In genomic region chr17:28217721-28218649, GRCm38 (mm10) we compare ENCODE assay signal across 8 mouse cellular contexts. TPM values are rescaled to one million over a fixed set of nuclear protein-coding genes. Genes with fewer than 3 reads are reported as not detected.
A peak's percentile ranks its signal among the peaks of the same experiment; 100 is the strongest.
DNase-seq lines count a peak whose midpoint lies in the region; ATAC-seq lines count a peak whose summit lies in the region.

No protein-coding gene starts in this region.

- H3K4me1 ChIP-seq in midbrain, embryonic 10.5 days = peaks cover 16% of the 10 kb centered on the region
- H3K4me1 ChIP-seq in midbrain, embryonic 15.5 days = peaks cover 2% of the 10 kb centered on the region
- H3K4me1 ChIP-seq in embryonic facial prominence, embryonic 14.5 days (ENCODE audit: control insufficient read depth, insufficient read depth, low read length) = peaks cover 14% of the 10 kb centered on the region
- peaks cover 38% of the 10 kb centered on the region for H3K4me1 ChIP-seq in liver, embryonic 13.5 days (replicated peaks)
- H3K4me1 ChIP-seq in neural tube, embryonic 12.5 days = peaks cover 3% of the 10 kb centered on the region; the same call in 1 of the 2 replicates

- no peak overlapping the region for H3K4me2 ChIP-seq in midbrain, embryonic 15.5 days
- peak overlapping the region; percentile 46 for H3K4me2 ChIP-seq in embryonic facial prominence, embryonic 14.5 days (ENCODE audit: low read depth, low read length)
- H3K4me2 ChIP-seq in liver, embryonic 13.5 days = peak overlapping the region; percentile 47
- peak overlapping the region; percentile 38 for H3K4me2 ChIP-seq in neural tube, embryonic 12.5 days (replicated peaks)

- WGBS in midbrain, embryonic 10.5 days = 28% methylated on average over 23 of the region's 23 CpGs
- WGBS in midbrain, embryonic 15.5 days = 24% methylated on average over 23 of the region's 23 CpGs
- 16% methylated on average over 23 of the region's 23 CpGs for WGBS in embryonic facial prominence, embryonic 14.5 days
- WGBS in liver, embryonic 13.5 days (ENCODE audit: insufficient replicate concordance) = 14% methylated on average over 23 of the region's 23 CpGs
- WGBS in neural tube, embryonic 12.5 days = 23% methylated on average over 23 of the region's 23 CpGs

- H3K4me3 ChIP-seq in midbrain, embryonic 10.5 days = peak overlapping the region; percentile 23; the same call in 1 of the 2 replicates
- H3K4me3 ChIP-seq in midbrain, embryonic 15.5 days = no peak overlapping the region
- no peak overlapping the region for H3K4me3 ChIP-seq in embryonic facial prominence, embryonic 14.5 days (ENCODE audit: low read depth, low read length)
- H3K4me3 ChIP-seq in liver, embryonic 13.5 days (replicated peaks) = peak overlapping the region; percentile 15; the same call in 1 of the 2 replicates
- no peak overlapping the region for H3K4me3 ChIP-seq in neural tube, embryonic 12.5 days

- no peaks in the 10 kb centered on the region for H3K9me3 ChIP-seq in midbrain, embryonic 10.5 days (replicated peaks)
- H3K9me3 ChIP-seq in midbrain, embryonic 15.5 days = no peaks in the 10 kb centered on the region
- no peaks in the 10 kb centered on the region for H3K9me3 ChIP-seq in embryonic facial prominence, embryonic 14.5 days (ENCODE audit: control insufficient read depth, low read length)
- no peaks in the 10 kb centered on the region for H3K9me3 ChIP-seq in liver, embryonic 13.5 days (replicated peaks)
- no peaks in the 10 kb centered on the region for H3K9me3 ChIP-seq in neural tube, embryonic 12.5 days

- H3K27me3 ChIP-seq in midbrain, embryonic 10.5 days (ENCODE audit: low read depth, poor library complexity, severe bottlenecking) = peaks cover 26% of the 10 kb centered on the region
- H3K27me3 ChIP-seq in midbrain, embryonic 15.5 days (replicated peaks) = no peaks in the 10 kb centered on the region
- H3K27me3 ChIP-seq in embryonic facial prominence, embryonic 14.5 days (replicated peaks; ENCODE audit: control insufficient read depth, insufficient read depth, low read length) = no peaks in the 10 kb centered on the region
- no peaks in the 10 kb centered on the region for H3K27me3 ChIP-seq in liver, embryonic 13.5 days
- H3K27me3 ChIP-seq in neural tube, embryonic 12.5 days (replicated peaks) = no peaks in the 10 kb centered on the region

- DNase-seq in midbrain, embryonic 10.5 days (ENCODE audit: low spot score) = peak; percentile 26
- peak; percentile 48 for DNase-seq in embryonic facial prominence, embryonic 14.5 days (ENCODE audit: low spot score)
- DNase-seq in liver, embryonic 13.5 days = no peak
- DNase-seq in right cerebral cortex, postnatal 10 days (ENCODE audit: low spot score in 2 of 2) = no peak
- DNase-seq in adipocyte (ENCODE audit: low spot score) = no peak
- no peak for DNase-seq in frontal cortex, postnatal 25 days (ENCODE audit: low spot score in 2 of 2)

- ATAC-seq in midbrain, embryonic 15.5 days (replicated peaks) = no peak
- peak; percentile 20; the same call in 1 of the 2 replicates for ATAC-seq in embryonic facial prominence, embryonic 14.5 days (ENCODE audit: low read depth)
- 0 out of 2 replicates have a peak, but pooled peaks have one; percentile 28 for ATAC-seq in liver, embryonic 13.5 days (ENCODE audit: low read depth)
- no peak for ATAC-seq in neural tube, embryonic 12.5 days (ENCODE audit: low FRiP score, low read depth)

- H3K36me3 ChIP-seq in midbrain, embryonic 10.5 days = no peaks in the 10 kb centered on the region
- H3K36me3 ChIP-seq in midbrain, embryonic 15.5 days (replicated peaks) = no peaks in the 10 kb centered on the region
- no peaks in the 10 kb centered on the region for H3K36me3 ChIP-seq in embryonic facial prominence, embryonic 14.5 days (ENCODE audit: control insufficient read depth, insufficient read depth, low read length)
- peaks cover 13% of the 10 kb centered on the region; the same call in 1 of the 2 replicates for H3K36me3 ChIP-seq in liver, embryonic 13.5 days
- H3K36me3 ChIP-seq in neural tube, embryonic 12.5 days = no peaks in the 10 kb centered on the region

- H3K27ac ChIP-seq in midbrain, embryonic 10.5 days (replicated peaks) = peak overlapping the region; percentile 35
- H3K27ac ChIP-seq in midbrain, embryonic 15.5 days = no peak overlapping the region
- H3K27ac ChIP-seq in embryonic facial prominence, embryonic 14.5 days (replicated peaks; ENCODE audit: low read depth, low read length) = peak overlapping the region; percentile 78
- peak overlapping the region; percentile 55 for H3K27ac ChIP-seq in liver, embryonic 13.5 days
- no peak overlapping the region for H3K27ac ChIP-seq in neural tube, embryonic 12.5 days

- H3K9ac ChIP-seq in midbrain, embryonic 15.5 days = no peak overlapping the region
- peak overlapping the region; percentile 46 for H3K9ac ChIP-seq in embryonic facial prominence, embryonic 14.5 days (ENCODE audit: low read depth, low read length)
- peak overlapping the region; percentile 33; the same call in 1 of the 2 replicates for H3K9ac ChIP-seq in liver, embryonic 13.5 days
- H3K9ac ChIP-seq in neural tube, embryonic 12.5 days = no peak overlapping the region

RNA-seq across cellular contexts. Expression of gene Def6, which starts 10.4 kb away (rescaled TPM):
- polyA plus RNA-seq in midbrain, embryonic 10.5 days (2016; fragmentation: Nextera tagmentation; extraction: Ambion mirVana) = 3.1 TPM in 2 replicates
- polyA plus RNA-seq in midbrain, embryonic 15.5 days (2015; fragmentation: Nextera tagmentation; extraction: Ambion mirVana) = 5.3 and 7.3 TPM in 2 replicates
- 8.9 and 9.4 TPM in 2 replicates for polyA plus RNA-seq in embryonic facial prominence, embryonic 14.5 days (2014; fragmentation: Nextera tagmentation; extraction: Ambion mirVana)
- 14.6 and 14.8 TPM in 2 replicates for polyA plus RNA-seq in liver, embryonic 13.5 days (2015; fragmentation: Nextera tagmentation; extraction: Ambion mirVana)
- 4.4 and 5.3 TPM in 2 replicates for polyA plus RNA-seq in neural tube, embryonic 12.5 days (2016; fragmentation: Nextera tagmentation; extraction: Ambion mirVana)

RNA-seq across cellular contexts. Expression of gene Ppard, which starts 14.5 kb away (rescaled TPM):
- 1.5 and 1.7 TPM in 2 replicates for polyA plus RNA-seq in midbrain, embryonic 10.5 days (2016; fragmentation: Nextera tagmentation; extraction: Ambion mirVana)
- polyA plus RNA-seq in midbrain, embryonic 15.5 days (2015; fragmentation: Nextera tagmentation; extraction: Ambion mirVana) = 1.8 TPM in 2 replicates
- polyA plus RNA-seq in embryonic facial prominence, embryonic 14.5 days (2014; fragmentation: Nextera tagmentation; extraction: Ambion mirVana) = 2.9 and 3.0 TPM in 2 replicates
- 1.3 and 1.4 TPM in 2 replicates for polyA plus RNA-seq in liver, embryonic 13.5 days (2015; fragmentation: Nextera tagmentation; extraction: Ambion mirVana)
- polyA plus RNA-seq in neural tube, embryonic 12.5 days (2016; fragmentation: Nextera tagmentation; extraction: Ambion mirVana) = 2.2 and 2.3 TPM in 2 replicates

RNA-seq across cellular contexts. Expression of gene Zfp523, which starts 41.1 kb away (rescaled TPM):
- polyA plus RNA-seq in midbrain, embryonic 10.5 days (2016; fragmentation: Nextera tagmentation; extraction: Ambion mirVana) = 32.4 and 38.0 TPM in 2 replicates
- polyA plus RNA-seq in midbrain, embryonic 15.5 days (2015; fragmentation: Nextera tagmentation; extraction: Ambion mirVana) = 53.4 and 55.0 TPM in 2 replicates
- polyA plus RNA-seq in embryonic facial prominence, embryonic 14.5 days (2014; fragmentation: Nextera tagmentation; extraction: Ambion mirVana) = 30.6 and 35.7 TPM in 2 replicates
- polyA plus RNA-seq in liver, embryonic 13.5 days (2015; fragmentation: Nextera tagmentation; extraction: Ambion mirVana) = 5.6 and 5.9 TPM in 2 replicates
- 45.0 and 53.9 TPM in 2 replicates for polyA plus RNA-seq in neural tube, embryonic 12.5 days (2016; fragmentation: Nextera tagmentation; extraction: Ambion mirVana)

Comparison
In these comparisons a context has a peak if more than half of its experiments do, and no peak if none do; other contexts are left out.
1. H3K27ac ChIP-seq: peak in midbrain, embryonic 10.5 days (single experiment), embryonic facial prominence, embryonic 14.5 days (single experiment) and liver, embryonic 13.5 days (single experiment); none in midbrain, embryonic 15.5 days (single experiment) and neural tube, embryonic 12.5 days (single experiment).
2. H3K4me3 ChIP-seq: peak in midbrain, embryonic 10.5 days (single experiment) and liver, embryonic 13.5 days (single experiment); none in midbrain, embryonic 15.5 days (single experiment), embryonic facial prominence, embryonic 14.5 days (single experiment) and neural tube, embryonic 12.5 days (single experiment).
3. DNase-seq: peak in midbrain, embryonic 10.5 days (single experiment) and embryonic facial prominence, embryonic 14.5 days (single experiment); none in liver, embryonic 13.5 days (single experiment), right cerebral cortex, postnatal 10 days (0 of 2), adipocyte (single experiment) and frontal cortex, postnatal 25 days (0 of 2).
4. ATAC-seq: peak in embryonic facial prominence, embryonic 14.5 days (single experiment) and liver, embryonic 13.5 days (single experiment); none in midbrain, embryonic 15.5 days (single experiment) and neural tube, embryonic 12.5 days (single experiment).
5. H3K9ac ChIP-seq: peak in embryonic facial prominence, embryonic 14.5 days (single experiment) and liver, embryonic 13.5 days (single experiment); none in midbrain, embryonic 15.5 days (single experiment) and neural tube, embryonic 12.5 days (single experiment).